Mouse (Mus musculus) cerebellum, postnatal 10 days (tissue): ENCODE measurements around the gene Dse.
"Not testable (repeated sequence)": the region's sequence is repeated elsewhere in the genome, so short reads cannot be mapped to it uniquely, and the experiment has no call there.

Experiments
- DNase-seq, 2 experiments: peaks; one replicate each; pipeline ENCODE4 v3.0.0; 2021; ENCODE audit warnings: mixed read lengths in 2 of 2

The Dse gene

GRCm38 (mm10) chr10:34207503-34207850 is at the start of gene Dse:
Gene Dse, minus strand, starts transcription at chr10:34207715.
- DNase-seq, result no peak

GRCm38 (mm10) chr10:34252833-34253232 is 45.3 kb upstream of the Dse start:
- not testable (repeated sequence) for DNase-seq

GRCm38 (mm10) chr10:34249594-34249993 is 42.1 kb upstream of the Dse start:
- no peak for DNase-seq

- no peak for DNase-seq
Observed at GRCm38 (mm10) chr10:34247757-34248156, 40.2 kb upstream of the Dse start.

- no peak for DNase-seq
Observed at GRCm38 (mm10) chr10:34246106-34246505, 38.6 kb upstream of the Dse start.

GRCm38 (mm10) chr10:34244745-34245144 is 37.2 kb upstream of the Dse start:
- DNase-seq, result no peak

GRCm38 (mm10) chr10:34238536-34238935 is 31.0 kb upstream of the Dse start:
- no peak for DNase-seq

- DNase-seq, result no peak
Observed at GRCm38 (mm10) chr10:34236569-34236968, 29.1 kb upstream of the Dse start.

- DNase-seq, result peak in 1 of 2 experiments; percentile 5
Observed at GRCm38 (mm10) chr10:34235384-34235783, 27.9 kb upstream of the Dse start.

GRCm38 (mm10) chr10:34233931-34234745 is 26.6 kb upstream of the Dse start:
- no peak for DNase-seq

- no peak for DNase-seq
Observed at GRCm38 (mm10) chr10:34233418-34233817, 25.9 kb upstream of the Dse start.

GRCm38 (mm10) chr10:34230121-34230675 is 22.7 kb upstream of the Dse start:
- DNase-seq, result no peak

GRCm38 (mm10) chr10:34229491-34229890 is 22.0 kb upstream of the Dse start:
- DNase-seq, result no peak

GRCm38 (mm10) chr10:34223660-34224059 is 16.1 kb upstream of the Dse start:
- no peak for DNase-seq

GRCm38 (mm10) chr10:34221909-34222620 is 14.6 kb upstream of the Dse start:
- DNase-seq, result no peak

- DNase-seq, result no peak
Observed at GRCm38 (mm10) chr10:34218191-34218590, 10.7 kb upstream of the Dse start.

- no peak for DNase-seq
Observed at GRCm38 (mm10) chr10:34215667-34216066, 8.2 kb upstream of the Dse start.

GRCm38 (mm10) chr10:34209951-34210350 is 2.4 kb upstream of the Dse start:
- DNase-seq, result no peak

GRCm38 (mm10) chr10:34208031-34208430 is 516 bp upstream of the Dse start:
- no peak for DNase-seq

- peak; percentile 60 to 73 for DNase-seq
Observed at GRCm38 (mm10) chr10:34206783-34207502, 572 bp downstream of the Dse start.

GRCm38 (mm10) chr10:34206436-34206782 is 1.1 kb downstream of the Dse start:
- no peak for DNase-seq

GRCm38 (mm10) chr10:34205825-34206224 is 1.7 kb downstream of the Dse start:
- DNase-seq, result no peak

GRCm38 (mm10) chr10:34200689-34201088 is 6.8 kb downstream of the Dse start:
- no peak for DNase-seq
